Comparison of ENCODE assay signal across 14 mouse cellular contexts in genomic region chr14:75409772-75410171, GRCm38 (mm10). TPM values are rescaled to one million over a fixed set of nuclear protein-coding genes. Genes with fewer than 3 reads are reported as not detected.
"Had no signal": no experiment of that assay in that cellular context is flagged by ENCODE, and none has a peak within 500 bp of the region (broad histone marks: within the 10 kb centered on the region; RNA-seq: fewer than 3 reads in every experiment).

No protein-coding gene starts in this region.

- H3K4me3 ChIP-seq: limb, embryonic 15.5 days; liver, embryonic 12.5 days; neural tube, embryonic 13.5 days had no signal

- H3K27me3 ChIP-seq: limb, embryonic 15.5 days; liver, embryonic 12.5 days; neural tube, embryonic 13.5 days had no signal

- DNase-seq: kidney, adult 2 months; kidney, postnatal 25 days; layer of hippocampus, adult 9-11 months; layer of hippocampus, postnatal 36 days; lung, postnatal 14 days; retina, postnatal 1 day; right cerebral cortex, postnatal 14 days; thymus, postnatal 36 days had no signal

- H3K4me1 ChIP-seq: limb, embryonic 15.5 days; liver, embryonic 12.5 days; neural tube, embryonic 13.5 days had no signal

- ATAC-seq: intestine, embryonic 16.5 days; liver, embryonic 12.5 days had no signal

- H3K36me3 ChIP-seq: limb, embryonic 15.5 days; liver, embryonic 12.5 days; neural tube, embryonic 13.5 days had no signal

- H3K9ac ChIP-seq: limb, embryonic 15.5 days; liver, embryonic 12.5 days; neural tube, embryonic 13.5 days had no signal

- H3K27ac ChIP-seq: limb, embryonic 15.5 days; liver, embryonic 12.5 days; neural tube, embryonic 13.5 days had no signal

- H3K4me2 ChIP-seq: limb, embryonic 15.5 days; liver, embryonic 12.5 days; neural tube, embryonic 13.5 days had no signal

- H3K9me3 ChIP-seq: limb, embryonic 15.5 days; liver, embryonic 12.5 days had no signal

RNA-seq across cellular contexts. Expression of gene Siah3, which starts 46.0 kb away (rescaled TPM):
- total RNA-seq: megakaryocyte-erythroid progenitor cell, adult 5-6 weeks had no signal
- polyA plus RNA-seq: kidney, adult 2 months; thymus, postnatal 0 days had no signal
